Mouse (Mus musculus): ENCODE measurements around the gene Dnajc11. TPM values are rescaled to one million over a fixed set of nuclear protein-coding genes. Genes with fewer than 3 reads are reported as not detected.

The Dnajc11 gene
- total RNA-seq, 2 experiments from 2014 or later: 72.7 to 88.8 TPM

- intact Hi-C loops (cut with DNase I): loop anchor here (2.0 kb wide), 1 partner anchor 40 kb away; the partner anchor contains the start of gene Thap3
- DNase-seq: no peak
These were observed 95.0 kb downstream of the Dnajc11 start for GRCm38 (mm10) chr4:152028456-152028855.

- intact Hi-C loops (cut with DNase I): loop anchor here (2.0 kb wide), 1 partner anchor 40 kb away; the partner anchor contains the start of gene Thap3
These were observed 95.6 kb downstream of the Dnajc11 start for GRCm38 (mm10) chr4:152029087-152029486.

GRCm38 (mm10) chr4:152029997-152030396 lies 96.5 kb downstream of the Dnajc11 start:
- DNase-seq: no peak
- intact Hi-C loops (cut with DNase I): loop anchor here (2.0 kb wide), 1 partner anchor 41 kb away; the partner anchor contains the start of gene Thap3

More at GRCm38 (mm10) chr4:152029087-152029486, 95.6 kb downstream of the Dnajc11 start:
- DNase-seq: no peak

Other genes starting within 250 kb of the Dnajc11 start
- gene Camta1, start 71.8 kb upstream of the Dnajc11 start, total RNA-seq (2021): 100 to 1,000 TPM; 217 to 218 TPM
- gene Thap3, start 55.3 kb downstream of the Dnajc11 start, total RNA-seq (2021): 10 to 100 TPM; 12.8 to 12.9 TPM
- gene Phf13, start 62.6 kb downstream of the Dnajc11 start, total RNA-seq (2021): 1 to 10 TPM; 6.4 to 7.0 TPM
- gene Klhl21, start 75.1 kb downstream of the Dnajc11 start, total RNA-seq (2021): 10 to 100 TPM; 86.2 to 91.5 TPM
- gene Zbtb48, start 94.0 kb downstream of the Dnajc11 start, total RNA-seq (2021): 1 to 10 TPM; 3.5 to 4.4 TPM
- gene Tas1r1, start 104.9 kb downstream of the Dnajc11 start, total RNA-seq (2021): not detected
- gene Nol9, start 105.6 kb downstream of the Dnajc11 start, total RNA-seq (2021): 10 to 100 TPM; 10.1 to 10.5 TPM
- gene Plekhg5, start 138.8 kb downstream of the Dnajc11 start, total RNA-seq (2021): 10 to 100 TPM; 14.9 to 21.9 TPM
- 1 to 10 TPM in 1 of 2 experiments, under 1 TPM in 1; 0.81 to 3.2 TPM for gene Tnfrsf25, start 182.2 kb downstream of the Dnajc11 start, total RNA-seq (2021)
- 1 to 10 TPM; 1.8 to 2.7 TPM for gene Espn, start 218.7 kb downstream of the Dnajc11 start, total RNA-seq (2021)
- gene Hes2, start 225.2 kb downstream of the Dnajc11 start, total RNA-seq (2021): not detected
- gene Acot7, start 244.4 kb downstream of the Dnajc11 start, total RNA-seq (2021): 10 to 100 TPM; 58.7 to 59.1 TPM